Mouse (Mus musculus) erythroblast, embryonic 14.5 days (primary cell): ENCODE data around the gene Pced1b.

ENCODE experiments used
- GATA1 ChIP-seq: IDR thresholded peaks from 2 replicates; pipeline ENCODE4 v1.6.1; 2012; ENCODE audit warnings: low read length, inconsistent platforms, mixed read lengths
- TAL1 ChIP-seq: IDR thresholded peaks from 3 replicates; pipeline ENCODE4 v1.6.1; 2012; ENCODE audit warnings: low read length, inconsistent platforms, mixed read lengths

DNA sequence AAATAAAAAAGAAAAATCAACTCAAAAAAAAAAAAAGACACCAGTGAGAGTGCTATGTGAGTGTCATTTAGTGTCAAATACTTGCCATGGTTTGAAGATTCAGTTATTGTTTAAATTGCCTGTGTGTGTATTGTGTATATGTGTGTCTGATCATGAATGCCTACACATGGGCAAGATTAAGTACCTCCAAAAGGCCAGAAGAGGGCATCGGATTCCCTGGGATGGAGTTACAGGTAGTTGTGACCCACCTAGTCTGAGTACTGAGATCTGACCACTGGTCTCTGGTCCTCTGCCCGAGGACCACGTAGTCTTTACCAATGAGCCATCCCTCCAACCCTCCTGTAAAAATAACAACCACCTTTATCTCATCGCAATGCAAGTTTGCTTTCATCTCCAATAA is 7.5 kb downstream of the Pced1b start:
- TF ChIP-seq TAL1 = no peak
- no peak for TF ChIP-seq GATA1
